Mouse (Mus musculus) lung, postnatal 36 days (tissue): ENCODE data around the gene Gm5678.

Experiments
- DNase-seq: peaks from one replicate; pipeline ENCODE4 v3.0.0; 2022; ENCODE audit warnings: mixed read lengths

Gm5678 gene

GRCm38 (mm10) chr16:93627761-93628400 lies at the start of gene Gm5678:
Gene Gm5678, plus strand, starts transcription at chr16:93628097.
- DNase-seq: no peak

GRCm38 (mm10) chr16:93578346-93579005 lies 49.4 kb upstream of the Gm5678 start:
- DNase-seq: no peak

GRCm38 (mm10) chr16:93581125-93581524 lies 46.8 kb upstream of the Gm5678 start:
- peak; percentile 58 for DNase-seq

GRCm38 (mm10) chr16:93584976-93585702 lies 42.8 kb upstream of the Gm5678 start:
- DNase-seq: peak; percentile 34

- no peak for DNase-seq
Measured at GRCm38 (mm10) chr16:93585703-93586205, 42.1 kb upstream of the Gm5678 start.

GRCm38 (mm10) chr16:93586382-93586781 lies 41.5 kb upstream of the Gm5678 start:
- DNase-seq: no peak

GRCm38 (mm10) chr16:93588281-93588680 lies 39.6 kb upstream of the Gm5678 start:
- DNase-seq: peak; percentile 13

GRCm38 (mm10) chr16:93590915-93591314 lies 37.0 kb upstream of the Gm5678 start:
- no peak for DNase-seq

GRCm38 (mm10) chr16:93591450-93592430 lies 36.2 kb upstream of the Gm5678 start:
- no peak for DNase-seq

- no peak for DNase-seq
Measured at GRCm38 (mm10) chr16:93592711-93593110, 35.2 kb upstream of the Gm5678 start.

- no peak for DNase-seq
Measured at GRCm38 (mm10) chr16:93593406-93593805, 34.5 kb upstream of the Gm5678 start.

- DNase-seq: no peak
Measured at GRCm38 (mm10) chr16:93594448-93594847, 33.4 kb upstream of the Gm5678 start.

- no peak for DNase-seq
Measured at GRCm38 (mm10) chr16:93595766-93596165, 32.1 kb upstream of the Gm5678 start.

GRCm38 (mm10) chr16:93596807-93597206 lies 31.1 kb upstream of the Gm5678 start:
- no peak for DNase-seq

GRCm38 (mm10) chr16:93597551-93597950 lies 30.3 kb upstream of the Gm5678 start:
- no peak for DNase-seq

GRCm38 (mm10) chr16:93599461-93599860 lies 28.4 kb upstream of the Gm5678 start:
- DNase-seq: no peak

GRCm38 (mm10) chr16:93603439-93604212 lies 24.3 kb upstream of the Gm5678 start, which contains the start of gene Setd4:
Gene Setd4, minus strand, starts transcription at chr16:93604063.
- DNase-seq: peak; percentile 96

GRCm38 (mm10) chr16:93604481-93604969 lies 23.4 kb upstream of the Gm5678 start:
- peak; percentile 14 for DNase-seq

- no peak for DNase-seq
Measured at GRCm38 (mm10) chr16:93605553-93605952, 22.3 kb upstream of the Gm5678 start, which contains the start of gene Cbr1. Gene Cbr1, plus strand, starts transcription at chr16:93605853.

GRCm38 (mm10) chr16:93606146-93606545 lies 21.8 kb upstream of the Gm5678 start:
- no peak for DNase-seq

GRCm38 (mm10) chr16:93607669-93608101 lies 20.2 kb upstream of the Gm5678 start:
- peak; percentile 91 for DNase-seq
